11 mouse cellular contexts compared by ENCODE assay signal in the genomic region with DNA sequence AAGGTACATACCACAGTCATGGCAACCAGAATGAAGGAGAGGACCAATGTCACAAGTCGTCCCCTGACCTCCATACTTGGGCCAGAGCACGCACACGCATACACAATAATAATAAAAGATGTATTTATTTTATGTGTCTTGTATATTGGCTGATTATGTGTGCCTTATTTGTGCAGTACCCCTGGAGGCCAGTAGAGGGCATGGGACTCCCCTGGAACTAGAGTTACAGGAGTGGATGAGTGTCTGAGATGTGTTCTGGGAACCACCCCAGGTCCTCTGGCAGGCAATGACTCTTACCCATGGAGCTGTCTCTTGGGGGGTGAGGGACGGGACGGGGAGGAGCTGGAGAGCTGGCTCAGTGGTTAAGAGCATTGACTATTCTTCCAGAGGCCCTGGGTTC. TPM values are rescaled to one million over a fixed set of nuclear protein-coding genes. Genes with fewer than 3 reads are reported as not detected.
DNase-seq lines count a peak whose midpoint lies in the region; ATAC-seq and TF ChIP-seq lines count a peak whose summit lies in the region.
"Had no signal": no experiment of that assay in that cellular context is flagged by ENCODE, and none has a peak within 500 bp of the region (broad histone marks: within the 10 kb centered on the region; RNA-seq: fewer than 3 reads in every experiment).

No protein-coding gene starts in this region.

- H3K4me3 ChIP-seq in limb, embryonic 11.5 days (ENCODE audit: low read depth, low read length) = no peak overlapping the region
- no peak overlapping the region for H3K4me3 ChIP-seq in limb, embryonic 10.5 days
- no peak overlapping the region for H3K4me3 ChIP-seq in bone marrow, adult 2 months (replicated peaks; ENCODE audit: control insufficient read depth, low read depth, low read length)
- H3K4me3 ChIP-seq in forebrain, embryonic 12.5 days (replicated peaks) = no peak overlapping the region
- H3K4me3 ChIP-seq: embryonic facial prominence, embryonic 12.5 days had no signal

- H3K36me3 ChIP-seq in limb, embryonic 11.5 days (ENCODE audit: control insufficient read depth, insufficient read depth, low read length) = no peaks in the 10 kb centered on the region
- H3K36me3 ChIP-seq in limb, embryonic 10.5 days = no peaks in the 10 kb centered on the region
- no peaks in the 10 kb centered on the region for H3K36me3 ChIP-seq in forebrain, embryonic 12.5 days (replicated peaks)
- H3K36me3 ChIP-seq: embryonic facial prominence, embryonic 12.5 days had no signal

- no peak overlapping the region for H3K4me2 ChIP-seq in limb, embryonic 11.5 days (ENCODE audit: low read depth, severe bottlenecking)
- no peak overlapping the region for H3K4me2 ChIP-seq in forebrain, embryonic 12.5 days
- H3K4me2 ChIP-seq: embryonic facial prominence, embryonic 12.5 days had no signal

- H3K27ac ChIP-seq in limb, embryonic 11.5 days (replicated peaks; ENCODE audit: low read depth, low read length) = no peak overlapping the region
- no peak overlapping the region for H3K27ac ChIP-seq in limb, embryonic 10.5 days
- no peak overlapping the region for H3K27ac ChIP-seq in bone marrow, adult 2 months (ENCODE audit: control insufficient read depth, insufficient read depth, low read depth, low read length, poor library complexity)
- no peak overlapping the region for H3K27ac ChIP-seq in forebrain, embryonic 12.5 days
- H3K27ac ChIP-seq: embryonic facial prominence, embryonic 12.5 days had no signal

- no peaks in the 10 kb centered on the region for H3K9me3 ChIP-seq in limb, embryonic 11.5 days (ENCODE audit: control insufficient read depth, low read length)
- no peaks in the 10 kb centered on the region for H3K9me3 ChIP-seq in limb, embryonic 10.5 days (replicated peaks)
- no peaks in the 10 kb centered on the region for H3K9me3 ChIP-seq in forebrain, embryonic 12.5 days
- H3K9me3 ChIP-seq: embryonic facial prominence, embryonic 12.5 days had no signal

- H3K4me1 ChIP-seq in limb, embryonic 11.5 days (ENCODE audit: control insufficient read depth, insufficient read depth, low read length) = peaks cover 5% of the 10 kb centered on the region
- peaks cover 34% of the 10 kb centered on the region for H3K4me1 ChIP-seq in limb, embryonic 10.5 days
- no peaks in the 10 kb centered on the region for H3K4me1 ChIP-seq in bone marrow, adult 2 months (ENCODE audit: control insufficient read depth, insufficient read depth, low read length)
- peaks cover 30% of the 10 kb centered on the region for H3K4me1 ChIP-seq in forebrain, embryonic 12.5 days

- TF ChIP-seq CTCF in bone marrow, adult 2 months (IDR thresholded peaks at IDR 0.05; ENCODE audit: control insufficient read depth, insufficient read depth, low read length) = peak; percentile 46

- DNase-seq in adrenal gland, postnatal 14 days = peak; percentile 34
- no peak for DNase-seq in adrenal gland, adult 8-10 months
- DNase-seq in limb, embryonic 11.5 days (ENCODE audit: low spot score) = peak; percentile 41
- no peak for DNase-seq in limb, embryonic 10.5 days (ENCODE audit: low spot score)
- DNase-seq in retina, embryonic 14.5 days (ENCODE audit: low spot score) = peak; percentile 61
- DNase-seq in layer of hippocampus, adult 8-10 months (ENCODE audit: low spot score in 2 of 2) = no peak
- DNase-seq: right cerebral cortex, postnatal 4 days had no signal

- no peak for ATAC-seq in limb, embryonic 11.5 days (ENCODE audit: insufficient number of reproducible peaks, low FRiP score, low TSS enrichment, low read depth)
- no peak for ATAC-seq in forebrain, embryonic 12.5 days (ENCODE audit: low FRiP score)

- WGBS in limb, embryonic 11.5 days = 57% methylated on average over 5 of the region's 5 CpGs
- WGBS in limb, embryonic 10.5 days = 63% methylated on average over 5 of the region's 5 CpGs
- WGBS in bone marrow, adult 2 months = 70% methylated on average over 5 of the region's 5 CpGs
- 57% methylated on average over 5 of the region's 5 CpGs for WGBS in forebrain, embryonic 12.5 days

- TF ChIP-seq POLR2A in bone marrow, adult 2 months (IDR thresholded peaks at IDR 0.05; ENCODE audit: borderline replicate concordance, control insufficient read depth, low read depth, low read length) = no peak

- no peak overlapping the region for H3K9ac ChIP-seq in limb, embryonic 11.5 days (ENCODE audit: low read length)
- H3K9ac ChIP-seq in forebrain, embryonic 12.5 days = no peak overlapping the region
- H3K9ac ChIP-seq: embryonic facial prominence, embryonic 12.5 days had no signal

- peaks cover 18% of the 10 kb centered on the region for H3K27me3 ChIP-seq in limb, embryonic 11.5 days (ENCODE audit: control insufficient read depth, insufficient read depth, low read length)
- peaks cover 72% of the 10 kb centered on the region for H3K27me3 ChIP-seq in limb, embryonic 10.5 days (ENCODE audit: low read depth, poor library complexity, severe bottlenecking)
- peaks cover 47% of the 10 kb centered on the region for H3K27me3 ChIP-seq in forebrain, embryonic 12.5 days

RNA-seq across cellular contexts. Expression of a gene that starts 2.9 kb away (rescaled TPM):
- 0.41 and 0.68 TPM in 2 replicates for total RNA-seq in adrenal gland, postnatal 14 days (2021)
- 1 to 10 TPM in 1 of 4 experiments, under 1 TPM in 3; 0.61 to 1.2 (median 0.91) TPM for total RNA-seq in adrenal gland, adult 8-10 months (2022)
- 0.31 and 0.88 TPM in 2 replicates for polyA plus RNA-seq in limb, embryonic 11.5 days (2014; fragmentation: Nextera tagmentation; extraction: Ambion mirVana)
- polyA plus RNA-seq in limb, embryonic 10.5 days (2016; fragmentation: Nextera tagmentation; extraction: Ambion mirVana) = 0.14 and 0.48 TPM in 2 replicates
- not detected in 2 replicates for polyA plus RNA-seq in bone marrow, adult 2 months (2011; ENCODE audit: insufficient read depth, insufficient read length, low replicate concordance, missing spikeins)
- 1 to 10 TPM in 3 of 4 experiments, under 1 TPM in 1; 0.99 to 1.7 (median 1.5) TPM for total RNA-seq in layer of hippocampus, adult 8-10 months (2022)
- 0.38 and 0.41 TPM in 2 replicates for polyA plus RNA-seq in forebrain, embryonic 12.5 days (2016; fragmentation: Nextera tagmentation; extraction: Ambion mirVana)
- total RNA-seq: monocyte, adult 5-6 weeks had no signal

RNA-seq across cellular contexts. Expression of a gene that starts 30.9 kb away (rescaled TPM):
- 52.0 and 52.5 TPM in 2 replicates for total RNA-seq in adrenal gland, postnatal 14 days (2021)
- 10 to 100 TPM; 60.3 to 74.8 (median 66.3) TPM for total RNA-seq in adrenal gland, adult 8-10 months (2022)
- 74.1 and 75.1 TPM in 2 replicates for polyA plus RNA-seq in limb, embryonic 11.5 days (2014; fragmentation: Nextera tagmentation; extraction: Ambion mirVana)
- polyA plus RNA-seq in limb, embryonic 10.5 days (2016; fragmentation: Nextera tagmentation; extraction: Ambion mirVana) = 71.9 and 72.5 TPM in 2 replicates
- polyA plus RNA-seq in bone marrow, adult 2 months (2011; ENCODE audit: insufficient read depth, insufficient read length, low replicate concordance, missing spikeins) = 21.0 and 33.2 TPM in 2 replicates
- 10 to 100 TPM; 50.4 to 57.0 (median 54.1) TPM for total RNA-seq in layer of hippocampus, adult 8-10 months (2022)
- polyA plus RNA-seq in forebrain, embryonic 12.5 days (2016; fragmentation: Nextera tagmentation; extraction: Ambion mirVana) = 73.8 and 78.2 TPM in 2 replicates

RNA-seq across cellular contexts. Expression of a gene that starts 43.6 kb away (rescaled TPM):
- 101 and 108 TPM in 2 replicates for total RNA-seq in adrenal gland, postnatal 14 days (2021)
- 100 to 1,000 TPM in 3 of 4 experiments, 10 to 100 TPM in 1; 97.5 to 115 (median 101) TPM for total RNA-seq in adrenal gland, adult 8-10 months (2022)
- 265 and 281 TPM in 2 replicates for polyA plus RNA-seq in limb, embryonic 11.5 days (2014; fragmentation: Nextera tagmentation; extraction: Ambion mirVana)
- polyA plus RNA-seq in limb, embryonic 10.5 days (2016; fragmentation: Nextera tagmentation; extraction: Ambion mirVana) = 217 and 246 TPM in 2 replicates
- polyA plus RNA-seq in bone marrow, adult 2 months (2011; ENCODE audit: insufficient read depth, insufficient read length, low replicate concordance, missing spikeins) = 18.4 and 24.9 TPM in 2 replicates
- total RNA-seq in layer of hippocampus, adult 8-10 months (2022) = 10 to 100 TPM; 33.8 to 39.8 (median 37.0) TPM
- polyA plus RNA-seq in forebrain, embryonic 12.5 days (2016; fragmentation: Nextera tagmentation; extraction: Ambion mirVana) = 169 and 173 TPM in 2 replicates

RNA-seq across cellular contexts. Expression of a gene that starts 44.8 kb away (rescaled TPM):
- 24.5 and 26.4 TPM in 2 replicates for total RNA-seq in adrenal gland, postnatal 14 days (2021)
- total RNA-seq in adrenal gland, adult 8-10 months (2022) = 10 to 100 TPM; 22.1 to 34.5 (median 28.6) TPM
- 52.5 and 53.4 TPM in 2 replicates for polyA plus RNA-seq in limb, embryonic 11.5 days (2014; fragmentation: Nextera tagmentation; extraction: Ambion mirVana)
- polyA plus RNA-seq in limb, embryonic 10.5 days (2016; fragmentation: Nextera tagmentation; extraction: Ambion mirVana) = 67.3 and 79.0 TPM in 2 replicates
- polyA plus RNA-seq in bone marrow, adult 2 months (2011; ENCODE audit: insufficient read depth, insufficient read length, low replicate concordance, missing spikeins) = 7.6 and 13.1 TPM in 2 replicates
- 10 to 100 TPM; 22.7 to 25.8 (median 24.1) TPM for total RNA-seq in layer of hippocampus, adult 8-10 months (2022)
- 60.4 and 61.5 TPM in 2 replicates for polyA plus RNA-seq in forebrain, embryonic 12.5 days (2016; fragmentation: Nextera tagmentation; extraction: Ambion mirVana)

Comparison
In these comparisons a context has a peak if more than half of its experiments do, and no peak if none do; other contexts are left out.
1. DNase-seq: peak in adrenal gland, postnatal 14 days (single experiment), limb, embryonic 11.5 days (single experiment) and retina, embryonic 14.5 days (single experiment); none in adrenal gland, adult 8-10 months (single experiment), limb, embryonic 10.5 days (single experiment) and layer of hippocampus, adult 8-10 months (0 of 2).